ENCODE assay signal across 17 mouse cellular contexts in the genomic region with DNA sequence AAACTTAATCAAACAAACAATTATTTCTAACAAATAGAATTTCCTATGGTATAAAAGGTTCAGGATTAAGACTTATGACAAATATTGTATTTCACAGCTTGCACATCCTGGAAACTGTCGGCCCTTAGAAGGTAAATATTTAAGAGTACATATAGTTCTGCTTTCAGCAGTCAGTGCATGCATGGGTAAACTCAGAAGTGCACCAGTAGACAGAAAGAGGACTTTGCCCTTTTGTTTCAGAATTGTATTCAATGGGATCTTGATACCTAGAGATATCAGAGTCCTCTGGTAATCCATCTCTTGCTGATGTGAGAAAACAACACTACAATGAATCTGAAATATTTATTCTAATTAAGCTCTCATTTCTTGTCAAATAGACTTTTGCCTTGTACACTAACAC. TPM values are rescaled to one million over a fixed set of nuclear protein-coding genes. Genes with fewer than 3 reads are reported as not detected.
"Had no signal": no experiment of that assay in that cellular context is flagged by ENCODE, and none has a peak within 500 bp of the region (broad histone marks: within the 10 kb centered on the region; RNA-seq: fewer than 3 reads in every experiment).

No protein-coding gene starts in this region.

- H3K9ac ChIP-seq: liver, embryonic 13.5 days; liver, embryonic 15.5 days; lung, embryonic 15.5 days; midbrain, embryonic 13.5 days; midbrain, embryonic 15.5 days; neural tube, embryonic 12.5 days had no signal

- ATAC-seq: lung, postnatal 0 days; midbrain, embryonic 13.5 days; midbrain, embryonic 15.5 days had no signal

- H3K4me3 ChIP-seq: liver, embryonic 13.5 days; liver, embryonic 15.5 days; lung, embryonic 15.5 days; megakaryocyte, embryonic 14.5 days; midbrain, embryonic 13.5 days; midbrain, embryonic 15.5 days; neural tube, embryonic 12.5 days had no signal

- DNase-seq: liver, embryonic 13.5 days; lung, adult 2 months; lung, postnatal 14 days; lung, postnatal 36 days; right cerebral cortex, postnatal 14 days; thymus, adult 18-20 months; thymus, postnatal 14 days; thymus, postnatal 36 days had no signal

- H3K4me2 ChIP-seq: liver, embryonic 13.5 days; liver, embryonic 15.5 days; lung, embryonic 15.5 days; midbrain, embryonic 11.5 days; midbrain, embryonic 13.5 days; midbrain, embryonic 15.5 days; neural tube, embryonic 12.5 days had no signal

- H3K27ac ChIP-seq: liver, embryonic 13.5 days; liver, embryonic 15.5 days; lung, embryonic 15.5 days; macrophage; midbrain, embryonic 13.5 days; midbrain, embryonic 15.5 days; neural tube, embryonic 12.5 days had no signal

- H3K4me1 ChIP-seq: liver, embryonic 13.5 days; liver, embryonic 15.5 days; lung, embryonic 15.5 days; megakaryocyte, embryonic 14.5 days; midbrain, embryonic 13.5 days; midbrain, embryonic 15.5 days; neural tube, embryonic 12.5 days had no signal

- H3K9me3 ChIP-seq: liver, embryonic 13.5 days; liver, embryonic 15.5 days; lung, embryonic 15.5 days; megakaryocyte, embryonic 14.5 days; midbrain, embryonic 13.5 days; midbrain, embryonic 15.5 days; neural tube, embryonic 12.5 days had no signal

- H3K27me3 ChIP-seq: liver, embryonic 13.5 days; liver, embryonic 15.5 days; lung, embryonic 15.5 days; megakaryocyte, embryonic 14.5 days; midbrain, embryonic 13.5 days; midbrain, embryonic 15.5 days; neural tube, embryonic 12.5 days had no signal

- H3K36me3 ChIP-seq: liver, embryonic 13.5 days; liver, embryonic 15.5 days; lung, embryonic 15.5 days; midbrain, embryonic 13.5 days; midbrain, embryonic 15.5 days; neural tube, embryonic 12.5 days had no signal

RNA-seq across cellular contexts. Expression of a gene that starts 54.0 kb away (rescaled TPM):
- polyA plus RNA-seq: macrophage had no signal
